Mouse (Mus musculus): ENCODE results near the gene Btbd35f20. TPM values are rescaled to one million over a fixed set of nuclear protein-coding genes. Genes with fewer than 3 reads are reported as not detected.
"Not testable (repeated sequence)": the region's sequence is repeated elsewhere in the genome, so short reads cannot be mapped to it uniquely, and the experiment has no call there.

Btbd35f20 gene
- not detected for total RNA-seq (2021)
- long read RNA-seq, experiment 1: 0 reads
- long read RNA-seq, experiment 2: 0 reads

GRCm38 (mm10) chrX:4291145-4291544 lies at the start of gene Btbd35f20:
TSS of gene Btbd35f20 (minus strand) at chrX:4291245.
- not testable (repeated sequence) for DNase-seq (ENCODE audit: low spot score in 2 of 2)

Other genes starting within 250 kb of the Btbd35f20 start
- gene Btbd35f28, start 94.7 kb downstream of the Btbd35f20 start, total RNA-seq (2021): not detected
- gene Btbd35f17, start 79.4 kb upstream of the Btbd35f20 start, total RNA-seq (2021): not detected

Data from left cerebral cortex, adult 18-20 months (tissue).